Mouse (Mus musculus): ENCODE data around the gene Lyst. TPM values are rescaled to one million over a fixed set of nuclear protein-coding genes. Genes with fewer than 3 reads are reported as not detected.
"Not testable (repeated sequence)": the region's sequence is repeated elsewhere in the genome, so short reads cannot be mapped to it uniquely, and the experiment has no call there.

The Lyst gene
- polyA plus RNA-seq, 1 experiment from 2014 or later, result 6.3 TPM

GRCm38 (mm10) chr13:13795166-13795832 lies 205.1 kb downstream of the Lyst start:
- ATAC-seq (ENCODE audit: low FRiP score) (no peak), DNase-seq (ENCODE audit: low spot score) (no peak)
- no peaks in the 10 kb centered on the region for H3K27me3 ChIP-seq (ENCODE audit: control insufficient read depth, insufficient read depth, low read length)
- no peaks in the 10 kb centered on the region for H3K36me3 ChIP-seq (replicated peaks; ENCODE audit: control insufficient read depth, insufficient read depth)
- no peak overlapping the region for H3K27ac ChIP-seq
- H3K4me1 ChIP-seq (replicated peaks; ENCODE audit: control insufficient read depth, insufficient read depth, low read length), result no peaks in the 10 kb centered on the region; the same call in 1 of the 2 replicates
- H3K9me3 ChIP-seq (ENCODE audit: control insufficient read depth, low read length), result no peaks in the 10 kb centered on the region
- WGBS, result 31% methylated on average over 5 of the region's 5 CpGs
- no peak overlapping the region for H3K9ac ChIP-seq
- no peak overlapping the region for H3K4me2 ChIP-seq (replicated peaks)
- H3K4me3 ChIP-seq (replicated peaks; ENCODE audit: low read length), result no peak overlapping the region

GRCm38 (mm10) chr13:13796082-13796481 lies 205.9 kb downstream of the Lyst start:
- H3K27ac ChIP-seq, result no peak overlapping the region
- ATAC-seq (ENCODE audit: low FRiP score) (no peak), DNase-seq (ENCODE audit: low spot score) (no peak)
- H3K4me2 ChIP-seq (replicated peaks), result no peak overlapping the region
- H3K9ac ChIP-seq, result no peak overlapping the region
- H3K36me3 ChIP-seq (replicated peaks; ENCODE audit: control insufficient read depth, insufficient read depth), result no peaks in the 10 kb centered on the region
- no peaks in the 10 kb centered on the region for H3K27me3 ChIP-seq (ENCODE audit: control insufficient read depth, insufficient read depth, low read length)
- H3K9me3 ChIP-seq (ENCODE audit: control insufficient read depth, low read length), result no peaks in the 10 kb centered on the region
- WGBS, result 86% methylated on average over 1 of the region's 1 CpGs
- no peaks in the 10 kb centered on the region; the same call in 1 of the 2 replicates for H3K4me1 ChIP-seq (replicated peaks; ENCODE audit: control insufficient read depth, insufficient read depth, low read length)
- no peak overlapping the region for H3K4me3 ChIP-seq (replicated peaks; ENCODE audit: low read length)

- not testable (repeated sequence) for ATAC-seq (ENCODE audit: low FRiP score); H3K27ac ChIP-seq; H3K9ac ChIP-seq
Measured at GRCm38 (mm10) chr13:13797816-13798215, 207.6 kb downstream of the Lyst start.

DNA sequence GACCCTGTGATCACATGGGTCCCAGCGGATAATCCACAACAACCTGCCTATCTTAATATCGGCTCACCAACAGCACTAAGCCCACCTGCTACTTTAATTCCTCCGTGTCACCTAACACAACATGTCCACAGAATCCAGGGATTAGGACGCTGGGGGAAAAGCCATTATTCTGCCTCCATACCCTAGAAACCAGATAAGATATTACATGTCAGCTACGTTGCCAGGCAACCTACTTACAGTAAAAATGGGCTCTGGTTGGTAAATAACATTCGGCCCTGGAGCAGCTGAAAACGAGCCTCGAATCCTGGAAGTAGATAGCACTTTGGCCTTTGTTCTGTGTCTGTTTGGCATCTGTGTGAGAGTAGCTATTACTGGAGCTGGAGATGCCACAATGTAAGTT lies 208.6 kb downstream of the Lyst start:
- no peaks in the 10 kb centered on the region for H3K27me3 ChIP-seq (ENCODE audit: control insufficient read depth, insufficient read depth, low read length)
- H3K9ac ChIP-seq, result no peak overlapping the region
- no peaks in the 10 kb centered on the region for H3K9me3 ChIP-seq (ENCODE audit: control insufficient read depth, low read length)
- no peak overlapping the region for H3K4me2 ChIP-seq (replicated peaks)
- H3K4me3 ChIP-seq (replicated peaks; ENCODE audit: low read length), result no peak overlapping the region
- 76% methylated on average over 8 of the region's 8 CpGs for WGBS
- DNase-seq (ENCODE audit: low spot score) (no peak), ATAC-seq (ENCODE audit: low FRiP score) (no peak)
- peak overlapping the region; percentile 17; the same call in 1 of the 2 replicates for H3K27ac ChIP-seq
- no peaks in the 10 kb centered on the region for H3K36me3 ChIP-seq (replicated peaks; ENCODE audit: control insufficient read depth, insufficient read depth)
- H3K4me1 ChIP-seq (replicated peaks; ENCODE audit: control insufficient read depth, insufficient read depth, low read length), result no peaks in the 10 kb centered on the region; the same call in 1 of the 2 replicates

More at GRCm38 (mm10) chr13:13797816-13798215, 207.6 kb downstream of the Lyst start:
- not testable (repeated sequence) for H3K4me3 ChIP-seq (replicated peaks; ENCODE audit: low read length); H3K4me2 ChIP-seq (replicated peaks); H3K4me1 ChIP-seq (replicated peaks; ENCODE audit: control insufficient read depth, insufficient read depth, low read length); H3K27me3 ChIP-seq (ENCODE audit: control insufficient read depth, insufficient read depth, low read length); DNase-seq (ENCODE audit: low spot score); H3K9me3 ChIP-seq (ENCODE audit: control insufficient read depth, low read length); H3K36me3 ChIP-seq (replicated peaks; ENCODE audit: control insufficient read depth, insufficient read depth)
- WGBS, result 91% methylated on average over 12 of the region's 12 CpGs

- H3K4me1 ChIP-seq (replicated peaks; ENCODE audit: control insufficient read depth, insufficient read depth, low read length), result no peaks in the 10 kb centered on the region; the same call in 1 of the 2 replicates
- DNase-seq (ENCODE audit: low spot score) (peak; percentile 57), ATAC-seq (ENCODE audit: low FRiP score) (peak; percentile 74)
- no peaks in the 10 kb centered on the region for H3K36me3 ChIP-seq (replicated peaks; ENCODE audit: control insufficient read depth, insufficient read depth)
- H3K27ac ChIP-seq, result no peak overlapping the region
- H3K9me3 ChIP-seq (ENCODE audit: control insufficient read depth, low read length), result no peaks in the 10 kb centered on the region
- WGBS, result 34% methylated on average over 11 of the region's 11 CpGs
- H3K27me3 ChIP-seq (ENCODE audit: control insufficient read depth, insufficient read depth, low read length), result no peaks in the 10 kb centered on the region
- no peak overlapping the region for H3K4me2 ChIP-seq (replicated peaks)
- H3K9ac ChIP-seq, result no peak overlapping the region
- H3K4me3 ChIP-seq (replicated peaks; ENCODE audit: low read length), result no peak overlapping the region
Measured at GRCm38 (mm10) chr13:13808337-13809132, 218.3 kb downstream of the Lyst start.

DNA sequence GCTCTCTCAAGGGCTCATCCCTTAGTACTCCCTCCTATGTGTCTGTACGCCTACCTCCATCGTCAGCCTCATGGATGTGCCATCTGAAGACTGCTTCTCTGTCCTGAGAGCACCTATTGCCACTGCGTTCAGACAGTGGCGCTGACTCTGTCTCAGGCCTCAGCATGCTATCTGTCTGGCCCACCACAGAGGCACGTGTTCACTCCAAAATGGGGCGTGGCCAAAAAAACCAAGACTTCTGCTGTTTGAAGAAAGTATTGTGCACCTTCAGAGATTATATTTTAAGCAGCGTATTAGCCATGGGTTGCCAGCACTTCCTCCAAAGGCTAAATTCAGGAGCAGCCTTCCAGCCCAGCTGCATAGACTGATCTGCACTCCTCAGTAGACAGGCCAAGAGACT lies 220.7 kb downstream of the Lyst start:
- Histone ChIP-seq H3K4me1 (replicated peaks; ENCODE audit: control insufficient read depth, insufficient read depth, low read length) (no peaks in the 10 kb centered on the region; the same call in 1 of the 2 replicates), H3K27ac (no peak overlapping the region)

DNA sequence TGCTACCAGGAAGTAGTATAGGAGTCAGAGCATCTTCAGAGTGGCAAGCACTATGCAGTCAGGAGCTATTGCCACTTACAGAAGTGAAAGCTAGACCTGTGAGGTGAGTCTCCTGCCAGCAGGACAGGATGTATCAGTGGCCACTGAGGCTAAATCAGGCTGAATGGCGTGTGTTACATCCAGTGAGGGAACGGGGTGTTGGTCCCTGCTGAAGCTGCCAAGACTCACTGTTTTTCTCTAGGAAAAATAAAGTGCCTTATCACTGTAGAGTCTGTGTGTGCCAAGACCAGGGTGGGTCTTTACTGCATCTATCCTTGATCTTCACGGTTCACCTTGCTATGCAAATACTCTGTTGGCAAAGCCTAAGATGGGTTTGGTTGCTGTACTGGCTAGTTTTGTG lies 228.5 kb downstream of the Lyst start:
- H3K36me3 ChIP-seq (replicated peaks; ENCODE audit: control insufficient read depth, insufficient read depth), result no peaks in the 10 kb centered on the region
- H3K9me3 ChIP-seq (ENCODE audit: control insufficient read depth, low read length), result no peaks in the 10 kb centered on the region
- WGBS, result 91% methylated on average over 3 of the region's 3 CpGs
- no peak overlapping the region for H3K27ac ChIP-seq
- DNase-seq (ENCODE audit: low spot score) (no peak), ATAC-seq (ENCODE audit: low FRiP score) (no peak)
- no peak overlapping the region for H3K4me3 ChIP-seq (replicated peaks; ENCODE audit: low read length)
- H3K9ac ChIP-seq, result no peak overlapping the region
- no peak overlapping the region for H3K4me2 ChIP-seq (replicated peaks)
- no peaks in the 10 kb centered on the region for H3K27me3 ChIP-seq (ENCODE audit: control insufficient read depth, insufficient read depth, low read length)
- H3K4me1 ChIP-seq (replicated peaks; ENCODE audit: control insufficient read depth, insufficient read depth, low read length), result no peaks in the 10 kb centered on the region

More for the DNA sequence above, 220.7 kb downstream of the Lyst start:
- ATAC-seq (ENCODE audit: low FRiP score), result no peak
- no peak overlapping the region for H3K9ac ChIP-seq
- no peak for DNase-seq (ENCODE audit: low spot score)
- no peaks in the 10 kb centered on the region for H3K36me3 ChIP-seq (replicated peaks; ENCODE audit: control insufficient read depth, insufficient read depth)
- no peak overlapping the region for H3K4me3 ChIP-seq (replicated peaks; ENCODE audit: low read length)
- 90% methylated on average over 7 of the region's 7 CpGs for WGBS
- H3K4me2 ChIP-seq (replicated peaks), result no peak overlapping the region
- H3K27me3 ChIP-seq (ENCODE audit: control insufficient read depth, insufficient read depth, low read length), result no peaks in the 10 kb centered on the region
- H3K9me3 ChIP-seq (ENCODE audit: control insufficient read depth, low read length), result no peaks in the 10 kb centered on the region

- H3K4me2 ChIP-seq (replicated peaks), result no peak overlapping the region
- H3K4me1 ChIP-seq (replicated peaks; ENCODE audit: control insufficient read depth, insufficient read depth, low read length), result no peaks in the 10 kb centered on the region
- H3K27ac ChIP-seq, result no peak overlapping the region
- DNase-seq (ENCODE audit: low spot score) (no peak), ATAC-seq (ENCODE audit: low FRiP score) (peak; percentile 73)
- WGBS, result 66% methylated on average over 7 of the region's 7 CpGs
- no peak overlapping the region for H3K4me3 ChIP-seq (replicated peaks; ENCODE audit: low read length)
- no peaks in the 10 kb centered on the region for H3K27me3 ChIP-seq (ENCODE audit: control insufficient read depth, insufficient read depth, low read length)
- no peaks in the 10 kb centered on the region for H3K36me3 ChIP-seq (replicated peaks; ENCODE audit: control insufficient read depth, insufficient read depth)
- no peaks in the 10 kb centered on the region for H3K9me3 ChIP-seq (ENCODE audit: control insufficient read depth, low read length)
- H3K9ac ChIP-seq, result no peak overlapping the region
Measured at GRCm38 (mm10) chr13:13820234-13821123, 230.3 kb downstream of the Lyst start.

GRCm38 (mm10) chr13:13824946-13825345 lies 234.7 kb downstream of the Lyst start:
- no peak for DNase-seq (ENCODE audit: low spot score)

More at GRCm38 (mm10) chr13:13824946-13825345, 234.7 kb downstream of the Lyst start:
- 94% methylated on average over 7 of the region's 7 CpGs for WGBS
- H3K4me3 ChIP-seq (replicated peaks; ENCODE audit: low read length), result no peak overlapping the region
- H3K9ac ChIP-seq, result no peak overlapping the region
- H3K36me3 ChIP-seq (replicated peaks; ENCODE audit: control insufficient read depth, insufficient read depth), result no peaks in the 10 kb centered on the region
- no peak overlapping the region for H3K4me2 ChIP-seq (replicated peaks)
- no peaks in the 10 kb centered on the region for H3K9me3 ChIP-seq (ENCODE audit: control insufficient read depth, low read length)
- H3K4me1 ChIP-seq (replicated peaks; ENCODE audit: control insufficient read depth, insufficient read depth, low read length), result no peaks in the 10 kb centered on the region
- H3K27ac ChIP-seq, result no peak overlapping the region
- no peaks in the 10 kb centered on the region for H3K27me3 ChIP-seq (ENCODE audit: control insufficient read depth, insufficient read depth, low read length)
- ATAC-seq (ENCODE audit: low FRiP score), result no peak

Measured in hindbrain, embryonic 14.5 days (tissue).